Mouse (Mus musculus): ENCODE data around the gene Gm27029. TPM values are rescaled to one million over a fixed set of nuclear protein-coding genes. Genes with fewer than 3 reads are reported as not detected.
"Not testable (repeated sequence)": the region's sequence is repeated elsewhere in the genome, so short reads cannot be mapped to it uniquely, and the experiment has no call there.

Gene Gm27029
- total RNA-seq, 2 experiments from 2014 or later: 6.4 to 6.9 TPM

- intact Hi-C loops (cut with DNase I): no loop called here
- DNase-seq (ENCODE audit: extremely low spot score in 1 of 2, low spot score in 2 of 2): no peak
These were observed 11.2 kb upstream of the Gm27029 start for GRCm38 (mm10) chr11:101435831-101436230.

GRCm38 (mm10) chr11:101433396-101433795 is 8.8 kb upstream of the Gm27029 start:
- peak in 1 of 2 experiments; percentile 31 for DNase-seq (ENCODE audit: extremely low spot score in 1 of 2, low spot score in 2 of 2)
- intact Hi-C loops (cut with DNase I): no loop called here

GRCm38 (mm10) chr11:101431327-101431726 is 6.7 kb upstream of the Gm27029 start:
- intact Hi-C loops (cut with DNase I): no loop called here
- DNase-seq (ENCODE audit: extremely low spot score in 1 of 2, low spot score in 2 of 2): no peak

GRCm38 (mm10) chr11:101426165-101426564 is 1.6 kb upstream of the Gm27029 start:
- intact Hi-C loops (cut with DNase I): no loop called here
- no peak for DNase-seq (ENCODE audit: extremely low spot score in 1 of 2, low spot score in 2 of 2)

GRCm38 (mm10) chr11:101424925-101425813 is 573 bp upstream of the Gm27029 start, which contains the start of the genes Rundc1 and Ptges3l:
Gene Rundc1, plus strand, starts transcription at chr11:101425085.
Gene Ptges3l, minus strand, starts transcription at chr11:101425333.
- intact Hi-C loops (cut with DNase I): no loop called here
- DNase-seq (ENCODE audit: extremely low spot score in 1 of 2, low spot score in 2 of 2): peak; percentile 97 to 99

- no peak for DNase-seq (ENCODE audit: extremely low spot score in 1 of 2, low spot score in 2 of 2)
- intact Hi-C loops (cut with DNase I): no loop called here
These were observed 4.4 kb downstream of the Gm27029 start for GRCm38 (mm10) chr11:101420148-101420547.

GRCm38 (mm10) chr11:101419610-101420009 is 5.0 kb downstream of the Gm27029 start:
- peak in 1 of 2 experiments; percentile 46 for DNase-seq (ENCODE audit: extremely low spot score in 1 of 2, low spot score in 2 of 2)
- intact Hi-C loops (cut with DNase I): no loop called here

GRCm38 (mm10) chr11:101418991-101419390 is 5.6 kb downstream of the Gm27029 start:
- DNase-seq (ENCODE audit: extremely low spot score in 1 of 2, low spot score in 2 of 2): no peak

GRCm38 (mm10) chr11:101417101-101417855 is 7.3 kb downstream of the Gm27029 start, which contains the start of gene Aarsd1:
Gene Aarsd1, minus strand, starts transcription at chr11:101417615.
- DNase-seq (ENCODE audit: extremely low spot score in 1 of 2, low spot score in 2 of 2): peak; percentile 86 to 92
- intact Hi-C loops (cut with DNase I): no loop called here

More at GRCm38 (mm10) chr11:101418991-101419390, 5.6 kb downstream of the Gm27029 start:
- intact Hi-C loops (cut with DNase I): no loop called here

- intact Hi-C loops (cut with DNase I): no loop called here
- DNase-seq (ENCODE audit: extremely low spot score in 1 of 2, low spot score in 2 of 2): no peak
These were observed 8.0 kb downstream of the Gm27029 start for GRCm38 (mm10) chr11:101416433-101417100.

- intact Hi-C loops (cut with DNase I): no loop called here
- no peak for DNase-seq (ENCODE audit: extremely low spot score in 1 of 2, low spot score in 2 of 2)
These were observed 9.3 kb downstream of the Gm27029 start for GRCm38 (mm10) chr11:101415306-101415705.

- intact Hi-C loops (cut with DNase I): loop anchor here (1.0 to 10.0 kb wide), 2 partner anchors 72 to 180 kb away; no protein-coding TSS in a partner anchor
- peak; percentile 79 to 84 for DNase-seq (ENCODE audit: extremely low spot score in 1 of 2, low spot score in 2 of 2)
These were observed 29.5 kb downstream of the Gm27029 start for GRCm38 (mm10) chr11:101395110-101395509.

- no peak for DNase-seq (ENCODE audit: extremely low spot score in 1 of 2, low spot score in 2 of 2)
- intact Hi-C loops (cut with DNase I): no loop called here
These were observed 42.8 kb downstream of the Gm27029 start for GRCm38 (mm10) chr11:101381817-101382216.

GRCm38 (mm10) chr11:101378926-101379325 is 45.7 kb downstream of the Gm27029 start:
- intact Hi-C loops (cut with DNase I): no loop called here
- DNase-seq (ENCODE audit: extremely low spot score in 1 of 2, low spot score in 2 of 2): no peak

- DNase-seq (ENCODE audit: extremely low spot score in 1 of 2, low spot score in 2 of 2); intact Hi-C loops (cut with DNase I): not testable (repeated sequence)
These were observed 46.4 kb downstream of the Gm27029 start for GRCm38 (mm10) chr11:101378196-101378595.

GRCm38 (mm10) chr11:101374421-101374938 is 50.1 kb downstream of the Gm27029 start:
- DNase-seq (ENCODE audit: extremely low spot score in 1 of 2, low spot score in 2 of 2): no peak
- intact Hi-C loops (cut with DNase I): no loop called here

- intact Hi-C loops (cut with DNase I): no loop called here
- no peak for DNase-seq (ENCODE audit: extremely low spot score in 1 of 2, low spot score in 2 of 2)
These were observed 54.5 kb downstream of the Gm27029 start for GRCm38 (mm10) chr11:101370141-101370540.

GRCm38 (mm10) chr11:101367326-101367935 is 57.2 kb downstream of the Gm27029 start, which contains the start of gene G6pc:
Gene G6pc, plus strand, starts transcription at chr11:101367561.
- intact Hi-C loops (cut with DNase I): no loop called here
- no peak for DNase-seq (ENCODE audit: extremely low spot score in 1 of 2, low spot score in 2 of 2)

Measured in left cerebral cortex, postnatal 10 days (tissue).